Mouse (Mus musculus): ENCODE measurements around the gene L3mbtl2.

The L3mbtl2 gene

GRCm38 (mm10) chr15:81702306-81703093 is 38.8 kb downstream of the L3mbtl2 start:
- in situ Hi-C loops (cut with MboI; ENCODE audit: unreplicated experiment in 2 of 2), result loop anchor here (5.0 kb wide), 1 partner anchor 215 kb away; no protein-coding TSS in a partner anchor

GRCm38 (mm10) chr15:81703094-81703489 is 39.4 kb downstream of the L3mbtl2 start:
- in situ Hi-C loops (cut with MboI; ENCODE audit: unreplicated experiment in 2 of 2), result loop anchor here (5.0 kb wide), 1 partner anchor 214 kb away; no protein-coding TSS in a partner anchor

GRCm38 (mm10) chr15:81708991-81709390 is 45.3 kb downstream of the L3mbtl2 start:
- in situ Hi-C loops (cut with MboI; ENCODE audit: unreplicated experiment in 2 of 2), result no loop called here

GRCm38 (mm10) chr15:81709686-81710085 is 46.0 kb downstream of the L3mbtl2 start:
- in situ Hi-C loops (cut with MboI; ENCODE audit: unreplicated experiment in 2 of 2), result no loop called here

- in situ Hi-C loops (cut with MboI; ENCODE audit: unreplicated experiment in 2 of 2), result no loop called here
These were observed 47.1 kb downstream of the L3mbtl2 start for GRCm38 (mm10) chr15:81710801-81711200.

GRCm38 (mm10) chr15:81713742-81714141 is 50.1 kb downstream of the L3mbtl2 start:
- in situ Hi-C loops (cut with MboI; ENCODE audit: unreplicated experiment in 2 of 2), result no loop called here

- in situ Hi-C loops (cut with MboI; ENCODE audit: unreplicated experiment in 2 of 2), result no loop called here
These were observed 54.8 kb downstream of the L3mbtl2 start for GRCm38 (mm10) chr15:81718336-81719138.

GRCm38 (mm10) chr15:81719139-81719531 is 55.4 kb downstream of the L3mbtl2 start:
- in situ Hi-C loops (cut with MboI; ENCODE audit: unreplicated experiment in 2 of 2), result no loop called here

- in situ Hi-C loops (cut with MboI; ENCODE audit: unreplicated experiment in 2 of 2), result no loop called here
These were observed 58.7 kb downstream of the L3mbtl2 start for GRCm38 (mm10) chr15:81722361-81722760.

GRCm38 (mm10) chr15:81723653-81724052 is 60.0 kb downstream of the L3mbtl2 start:
- in situ Hi-C loops (cut with MboI; ENCODE audit: unreplicated experiment in 2 of 2), result no loop called here

GRCm38 (mm10) chr15:81725965-81726364 is 62.3 kb downstream of the L3mbtl2 start:
- in situ Hi-C loops (cut with MboI; ENCODE audit: unreplicated experiment in 2 of 2), result no loop called here

- in situ Hi-C loops (cut with MboI; ENCODE audit: unreplicated experiment in 2 of 2), result no loop called here
These were observed 65.6 kb downstream of the L3mbtl2 start for GRCm38 (mm10) chr15:81729241-81729791.

GRCm38 (mm10) chr15:81729792-81730635 is 66.3 kb downstream of the L3mbtl2 start:
- in situ Hi-C loops (cut with MboI; ENCODE audit: unreplicated experiment in 2 of 2), result no loop called here

GRCm38 (mm10) chr15:81735075-81735474 is 71.4 kb downstream of the L3mbtl2 start:
- in situ Hi-C loops (cut with MboI; ENCODE audit: unreplicated experiment in 2 of 2), result no loop called here
